Mouse (Mus musculus) lung, embryonic 16.5 days (tissue): Measurements from ENCODE around the gene Adam21. TPM values are rescaled to one million over a fixed set of nuclear protein-coding genes. Genes with fewer than 3 reads are reported as not detected.
"Not testable (repeated sequence)": the region's sequence is repeated elsewhere in the genome, so short reads cannot be mapped to it uniquely, and the experiment has no call there.

Experiments used
- ATAC-seq: fragments of 200-750 bp; cut with Nextera tagmentation; 2 replicates; pipeline ENCODE4 v1.8.0; 2017; ENCODE audit warnings: low read depth, mild to moderate bottlenecking, moderate library complexity
- H3K27ac ChIP-seq: fragments of 300-500 bp; sonication (generic); 2 replicates; pipeline ENCODE4 v1.5.1; 2014; ENCODE audit warnings: mild to moderate bottlenecking, control low read depth, low read length
- H3K27me3 ChIP-seq: fragments of 300-500 bp; sonication (generic); 2 replicates; pipeline ENCODE4 v1.6.1; 2014; ENCODE audit warnings: low read depth, low read length, mixed read lengths; ENCODE audit not compliant: control insufficient read depth, insufficient read depth
- H3K36me3 ChIP-seq: fragments of 300-500 bp; sonication (generic); 2 replicates; pipeline ENCODE4 v1.6.1; 2014; ENCODE audit warnings: low read length; ENCODE audit not compliant: control insufficient read depth, insufficient read depth
- H3K4me1 ChIP-seq: fragments of 300-500 bp; sonication (generic); replicated peaks from 2 replicates; pipeline ENCODE4 v1.6.1; 2014; ENCODE audit warnings: low read length, mixed read lengths; ENCODE audit not compliant: control insufficient read depth, insufficient read depth
- H3K4me2 ChIP-seq: fragments of 300-500 bp; sonication (generic); 2 replicates; pipeline ENCODE4 v1.6.1; 2014; ENCODE audit warnings: low read depth, low read length, control low read depth
- H3K4me3 ChIP-seq: fragments of 300-500 bp; sonication (generic); 2 replicates; pipeline ENCODE4 v1.5.1; 2014; ENCODE audit warnings: mild to moderate bottlenecking, low read length, control low read depth
- H3K9ac ChIP-seq: fragments of 300-500 bp; sonication (generic); 2 replicates; pipeline ENCODE4 v1.6.1; 2014; ENCODE audit warnings: low read length, control low read depth
- H3K9me3 ChIP-seq: fragments of 300-500 bp; sonication (generic); 2 replicates; pipeline ENCODE4 v1.6.1; 2016; ENCODE audit warnings: low read length; ENCODE audit not compliant: control insufficient read depth
- WGBS: fragments of 180-500 bp; shearing (Covaris S2); extraction: QIAGEN DNeasy Blood & Tissue Kit; methylation state at CpG from one replicate; pipeline ENCODE4 v1.1.7; 2014; 5-methylcytosine and 5-hydroxymethylcytosine counted together
- polyA plus RNA-seq: library from polyadenylated mRNA; unstranded; fragments of >200 nt; fragmentation: Nextera tagmentation; extraction: Ambion mirVana; gene quantifications from 2 replicates; pipeline ENCODE4 v1.2.1, GENCODE M21; 2015

The Adam21 gene
- polyA plus RNA-seq, 1 experiment from 2014 or later: 0.23 TPM

GRCm38 (mm10) chr12:81549286-81549685 is 19.0 kb downstream of the Adam21 start:
- Histone ChIP-seq H3K4me3 (no peak overlapping the region), H3K9me3 (no peaks in the 10 kb centered on the region), H3K4me1 (no peaks in the 10 kb centered on the region), H3K27ac (no peak overlapping the region), H3K27me3 (no peaks in the 10 kb centered on the region), H3K36me3 (no peaks in the 10 kb centered on the region), H3K9ac (no peak overlapping the region), H3K4me2 (no peak overlapping the region)
- no peak for ATAC-seq
- WGBS: 85% methylated on average over 3 of the region's 3 CpGs

GRCm38 (mm10) chr12:81547163-81547562 is 21.1 kb downstream of the Adam21 start:
- no peaks in the 10 kb centered on the region for H3K4me1 ChIP-seq
- no peaks in the 10 kb centered on the region for H3K9me3 ChIP-seq
- no peak overlapping the region for H3K27ac ChIP-seq
- H3K9ac ChIP-seq: no peak overlapping the region
- H3K27me3 ChIP-seq: no peaks in the 10 kb centered on the region
- WGBS: 57% methylated on average over 4 of the region's 4 CpGs
- no peak for ATAC-seq
- no peak overlapping the region for H3K4me3 ChIP-seq
- H3K4me2 ChIP-seq: no peak overlapping the region
- H3K36me3 ChIP-seq: no peaks in the 10 kb centered on the region

- Histone ChIP-seq H3K36me3 (no peaks in the 10 kb centered on the region), H3K27ac (no peak overlapping the region), H3K9me3 (no peaks in the 10 kb centered on the region), H3K4me2 (peak overlapping the region; percentile 66), H3K9ac (peak overlapping the region; percentile 90), H3K27me3 (no peaks in the 10 kb centered on the region), H3K4me3 (peak overlapping the region; percentile 93), H3K4me1 (no peaks in the 10 kb centered on the region; the same call in 1 of the 2 replicates)
- WGBS: 30% methylated on average over 4 of the region's 4 CpGs
- ATAC-seq: no peak
These were observed 35.2 kb downstream of the Adam21 start for GRCm38 (mm10) chr12:81533029-81533419.

GRCm38 (mm10) chr12:81532316-81533028 is 35.8 kb downstream of the Adam21 start, which contains the start of the genes Gm20498 and Synj2bp:
Gene Gm20498, minus strand, starts transcription at chr12:81532905.
Gene Synj2bp, minus strand, starts transcription at chr12:81532911.
- H3K4me3 ChIP-seq: peak within 1 kb of the TSS; percentile 93
- ATAC-seq: peak; percentile 97
- WGBS: under 1% methylated on average over 45 of the region's 46 CpGs
- H3K4me2 ChIP-seq: peak within 1 kb of the TSS; percentile 66
- H3K9me3 ChIP-seq: no peaks in the 10 kb centered on the region
- peak within 1 kb of the TSS; percentile 90 for H3K9ac ChIP-seq
- H3K27me3 ChIP-seq: no peaks in the 10 kb centered on the region
- peak within 1 kb of the TSS; percentile 66 for H3K27ac ChIP-seq
- no peaks in the 10 kb centered on the region; the same call in 1 of the 2 replicates for H3K4me1 ChIP-seq
- H3K36me3 ChIP-seq: no peaks in the 10 kb centered on the region

- not testable (repeated sequence) for H3K4me2 ChIP-seq, H3K27ac ChIP-seq, H3K9ac ChIP-seq, ATAC-seq, H3K9me3 ChIP-seq, H3K4me1 ChIP-seq, H3K4me3 ChIP-seq, H3K27me3 ChIP-seq, H3K36me3 ChIP-seq
- 81% methylated on average over 5 of the region's 8 CpGs for WGBS
These were observed 37.7 kb downstream of the Adam21 start for GRCm38 (mm10) chr12:81530587-81530986.

Other genes with a start within 250 kb of the Adam21 start
- gene Slc8a3, start 235.3 kb downstream of the Adam21 start, polyA plus RNA-seq: 0.69 and 0.72 TPM in 2 replicates
- gene Gm4787, start 189.0 kb downstream of the Adam21 start, polyA plus RNA-seq: 0.21 and 0.33 TPM in 2 replicates
- 0.53 and 0.58 TPM in 2 replicates for gene Adam4, start 146.5 kb downstream of the Adam21 start, polyA plus RNA-seq
- gene Cox16, start 83.3 kb downstream of the Adam21 start, polyA plus RNA-seq: 122 and 135 TPM in 2 replicates
- 25.3 and 27.6 TPM in 2 replicates for gene Gm20498, start 35.6 kb downstream of the Adam21 start, polyA plus RNA-seq
- 34.6 and 41.6 TPM in 2 replicates for gene Synj2bp, start 35.6 kb downstream of the Adam21 start, polyA plus RNA-seq
- 58.5 and 61.9 TPM in 2 replicates for gene Med6, start 26.5 kb upstream of the Adam21 start, polyA plus RNA-seq
- 4.9 and 6.5 TPM in 2 replicates for gene Ttc9, start 62.8 kb upstream of the Adam21 start, polyA plus RNA-seq
- 1.2 and 1.7 TPM in 2 replicates for gene Map3k9, start 212.7 kb upstream of the Adam21 start, polyA plus RNA-seq